Mouse (Mus musculus) MEL-GATA-1-ER (cell line): Measurements from ENCODE around the gene Gcsh.

Experiments
- DNase-seq: peaks from one replicate; pipeline ENCODE4 v3.0.0-alpha.2; 2012; ENCODE audit warnings: low read depth; ENCODE audit errors: extremely low read depth

Gene Gcsh

DNA sequence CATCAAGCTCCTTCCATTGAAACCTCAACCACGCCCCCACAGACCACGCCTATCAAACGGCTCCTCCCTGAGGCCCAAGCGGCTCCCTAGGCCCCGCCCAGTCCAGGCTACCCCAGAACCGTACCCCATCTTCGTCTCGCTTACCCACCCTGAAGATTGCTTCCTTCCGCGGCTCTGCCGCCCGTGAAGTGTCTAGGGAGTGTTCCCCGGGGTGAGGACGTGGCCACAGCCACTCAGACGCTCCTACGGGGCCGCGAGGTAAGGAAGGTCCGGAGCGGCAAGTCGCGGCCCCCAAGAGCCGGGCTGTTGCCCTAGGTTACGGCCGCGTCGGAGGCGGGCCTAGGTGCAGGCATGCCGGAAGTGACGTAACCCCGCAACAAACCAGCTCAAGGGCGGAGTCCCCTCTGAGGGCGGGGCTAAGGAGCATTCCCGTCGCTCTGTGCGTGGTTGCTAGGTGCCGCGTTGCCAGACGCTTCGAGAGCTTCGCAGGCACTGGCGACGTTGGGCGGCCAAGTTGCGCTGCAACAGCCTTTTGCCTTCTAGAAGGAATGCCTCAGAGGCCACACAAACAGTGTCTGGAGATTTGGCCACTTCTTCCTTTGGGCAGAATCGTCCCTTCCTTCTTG, 14.6 kb downstream of the Gcsh start, which contains the start of gene 1700030J22Rik:
1700030J22Rik (minus strand) TSS at position 329 of the 626 bp plus-strand sequence.
- peak; percentile 87 for DNase-seq

DNA sequence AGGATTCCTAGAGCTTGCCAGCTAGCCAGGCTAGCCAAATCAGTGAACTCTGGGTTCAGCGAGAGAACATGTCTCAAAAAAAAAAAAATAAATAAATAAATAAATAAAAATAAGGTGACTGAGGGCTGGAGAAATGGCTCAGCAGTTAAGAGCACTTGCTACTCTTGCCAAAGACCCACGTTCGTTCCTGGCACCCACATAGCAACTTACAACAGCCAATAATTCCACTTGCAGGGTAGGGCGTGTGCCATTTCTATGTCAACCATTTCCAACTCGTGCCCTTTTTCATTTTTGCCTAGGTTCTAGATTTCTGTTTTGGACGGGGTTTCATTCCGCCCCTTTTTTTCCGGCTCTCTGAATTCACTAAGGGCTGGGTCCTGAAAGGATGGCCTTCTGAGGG, 15.3 kb downstream of the Gcsh start:
- DNase-seq, result no peak

GRCm38 (mm10) chr8:116975606-116976005, 17.7 kb downstream of the Gcsh start:
- DNase-seq, result no peak

- DNase-seq, result no peak
Measured at GRCm38 (mm10) chr8:116975066-116975465, 18.3 kb downstream of the Gcsh start.

DNA sequence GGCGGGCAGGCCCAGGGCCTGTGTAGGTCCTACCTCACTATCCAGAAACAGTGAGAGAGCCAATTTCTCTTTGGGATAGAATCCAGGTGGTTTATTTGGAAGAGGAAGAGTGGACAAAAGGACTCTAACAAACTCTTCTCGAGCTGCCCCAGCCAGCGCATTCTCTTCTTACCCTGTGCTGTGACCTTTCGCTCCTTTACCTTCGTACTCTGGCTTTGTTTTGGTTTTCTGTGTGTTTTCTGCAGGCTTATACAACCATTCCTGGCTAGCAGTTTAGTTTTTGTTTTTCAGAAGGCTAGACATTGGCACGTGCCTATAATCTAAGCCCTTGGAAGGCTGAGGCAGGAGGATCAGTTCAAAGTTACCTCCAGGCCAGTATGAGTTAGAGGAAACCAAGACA, 23.8 kb downstream of the Gcsh start:
- no peak for DNase-seq

- no peak for DNase-seq
Measured at GRCm38 (mm10) chr8:116954415-116954814, 38.9 kb downstream of the Gcsh start.

GRCm38 (mm10) chr8:116952428-116952827, 40.9 kb downstream of the Gcsh start:
- no peak for DNase-seq

DNA sequence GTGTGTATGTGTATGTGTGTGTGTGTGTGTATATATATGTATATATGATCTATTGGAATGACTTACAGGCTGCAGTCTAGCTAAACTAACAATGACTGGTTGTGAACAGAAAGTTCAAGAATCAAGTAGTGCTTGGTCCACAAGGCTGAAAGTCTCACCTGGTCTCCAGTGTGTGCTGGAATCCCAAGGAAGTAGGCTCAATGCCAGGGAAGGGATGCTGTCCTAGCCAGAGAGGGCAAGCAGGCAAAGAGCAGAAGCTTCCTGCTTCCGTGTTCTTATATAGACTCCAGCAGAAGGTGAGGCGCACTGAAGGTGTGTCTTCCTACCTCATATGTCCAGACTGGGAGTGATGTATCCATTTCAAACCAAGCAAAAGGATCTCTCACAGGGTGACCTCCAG, 41.6 kb downstream of the Gcsh start:
- no peak for DNase-seq

DNA sequence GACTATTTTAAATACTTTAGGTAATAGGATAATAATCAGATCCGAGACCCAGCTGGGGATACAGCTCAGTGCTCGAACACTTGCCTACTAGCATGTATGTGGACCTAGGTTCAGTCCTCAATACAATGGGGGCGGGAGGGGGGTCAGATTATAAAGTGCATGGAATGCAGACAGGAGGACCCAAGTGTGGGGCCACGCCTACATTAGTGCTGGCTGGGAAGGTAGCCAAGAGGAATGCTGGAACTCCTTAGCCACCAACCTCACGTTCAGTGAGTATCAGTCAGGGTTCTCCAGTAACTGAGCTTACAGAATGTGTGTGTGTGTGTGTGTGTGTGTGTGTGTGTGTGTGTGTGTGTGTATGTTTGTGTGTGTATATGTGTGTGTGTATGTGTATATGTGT, 42.0 kb downstream of the Gcsh start:
- DNase-seq, result no peak

- DNase-seq, result peak; percentile 63
Measured at GRCm38 (mm10) chr8:116947589-116947988, 45.7 kb downstream of the Gcsh start.

- no peak for DNase-seq
Measured at GRCm38 (mm10) chr8:116946851-116947250, 46.5 kb downstream of the Gcsh start.

DNA sequence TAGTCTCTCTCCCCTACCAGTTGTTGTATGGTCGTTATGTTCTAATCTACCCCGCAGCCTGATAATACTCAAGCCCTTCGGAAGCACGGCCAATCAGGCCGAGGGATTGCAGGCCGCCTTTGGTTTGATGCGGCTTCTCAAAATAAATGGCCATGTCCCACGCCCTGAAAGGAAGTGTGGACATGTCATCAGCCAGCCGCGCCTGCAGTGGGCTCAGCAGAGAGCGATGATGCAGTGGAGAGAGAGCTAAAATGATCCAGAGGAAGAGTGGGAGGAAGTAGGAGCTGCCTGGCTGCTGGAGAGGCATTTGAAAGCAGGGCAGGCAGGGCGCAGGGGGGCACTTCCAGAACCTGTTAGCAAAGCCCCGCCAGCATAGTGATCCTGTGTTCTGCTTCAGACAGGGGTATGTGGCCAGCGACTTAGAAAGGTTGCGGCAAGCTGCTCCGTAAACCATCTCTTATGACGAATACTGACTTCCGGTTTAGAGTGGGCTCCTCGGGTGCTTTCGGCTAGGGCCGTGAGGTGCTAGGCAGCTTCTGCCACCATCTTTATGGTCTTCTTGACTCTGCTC, 47.0 kb downstream of the Gcsh start:
- DNase-seq, result no peak

DNA sequence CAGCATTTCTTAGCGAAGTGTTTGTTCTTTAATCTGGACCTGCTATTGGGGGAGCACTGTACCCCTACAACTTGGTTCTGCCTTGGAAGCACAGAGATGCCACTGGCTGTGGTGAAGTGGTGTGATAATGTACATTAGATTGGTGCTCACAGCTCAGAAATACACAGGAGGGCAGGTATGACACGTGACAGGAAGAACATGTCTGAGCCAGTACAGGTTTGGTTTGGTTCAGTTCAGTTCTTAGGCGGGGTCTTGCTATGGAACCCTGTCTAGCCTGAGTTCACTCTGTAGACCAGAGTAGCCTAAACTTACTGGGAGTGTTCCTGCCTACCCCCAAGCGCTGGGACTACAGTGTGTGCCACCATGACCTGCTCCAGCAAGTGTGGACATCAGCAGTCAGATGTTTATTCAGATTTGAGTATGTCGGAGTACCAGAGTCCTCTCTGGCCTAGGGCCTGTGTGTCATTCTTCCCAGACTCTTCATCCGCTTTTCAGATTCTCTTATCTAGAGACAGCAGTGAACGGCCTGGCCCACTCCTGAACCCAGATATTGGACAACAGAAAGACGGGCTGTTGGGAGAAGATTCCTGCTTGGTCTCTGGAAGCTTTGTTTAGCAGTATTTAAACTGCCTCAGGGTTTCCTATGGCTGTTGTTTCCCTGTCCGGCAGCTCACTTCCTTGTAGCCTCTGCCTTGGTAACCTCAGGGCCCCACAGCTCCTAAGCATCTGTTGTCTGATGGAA, 48.0 kb downstream of the Gcsh start:
- DNase-seq, result no peak

- no peak for DNase-seq
Measured at GRCm38 (mm10) chr8:116944385-116944696, 49.0 kb downstream of the Gcsh start.

DNA sequence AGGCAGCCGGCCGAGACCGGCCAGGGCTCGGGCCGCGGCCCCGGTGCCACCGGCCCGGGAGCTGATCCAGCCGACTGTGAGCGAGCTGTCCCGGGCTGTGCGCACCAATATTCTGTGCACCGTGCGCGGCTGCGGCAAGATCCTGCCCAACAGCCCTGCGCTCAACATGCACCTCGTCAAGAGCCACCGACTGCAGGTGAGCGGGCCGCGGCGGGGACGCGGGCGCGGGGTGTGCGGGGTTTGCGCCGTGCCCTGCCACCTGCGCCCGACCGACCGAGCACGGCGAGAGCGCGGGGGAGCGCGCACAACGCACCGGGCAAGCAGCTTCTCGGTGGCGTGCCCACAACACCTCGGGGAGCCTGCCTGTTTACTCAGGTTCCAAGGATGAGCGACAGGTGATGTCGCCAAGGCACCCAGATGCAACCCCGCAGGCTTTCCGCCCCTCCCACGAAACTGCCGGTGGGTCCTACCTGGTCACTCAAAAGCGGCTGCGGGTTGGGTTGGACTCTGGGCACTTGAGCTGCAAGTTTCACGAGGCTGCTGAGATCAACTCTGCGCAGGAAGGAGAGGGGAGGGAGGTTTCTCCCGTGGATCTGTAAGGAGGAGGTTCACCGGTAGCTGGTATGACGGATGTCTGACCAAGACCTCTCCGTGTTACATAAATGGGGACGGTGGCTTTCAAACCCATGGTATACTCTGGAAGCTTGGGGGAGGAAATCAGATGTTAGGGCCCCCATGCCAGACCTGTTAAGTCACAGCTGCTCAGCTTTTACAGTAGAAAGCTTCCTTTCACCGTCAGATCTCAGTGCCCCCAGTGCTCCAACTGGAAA, 49.6 kb downstream of the Gcsh start:
- DNase-seq, result no peak

GRCm38 (mm10) chr8:116943161-116943554, 50.2 kb downstream of the Gcsh start, which contains the start of gene Atmin:
Gene Atmin, plus strand, starts transcription at chr8:116943393.
- no peak for DNase-seq

DNA sequence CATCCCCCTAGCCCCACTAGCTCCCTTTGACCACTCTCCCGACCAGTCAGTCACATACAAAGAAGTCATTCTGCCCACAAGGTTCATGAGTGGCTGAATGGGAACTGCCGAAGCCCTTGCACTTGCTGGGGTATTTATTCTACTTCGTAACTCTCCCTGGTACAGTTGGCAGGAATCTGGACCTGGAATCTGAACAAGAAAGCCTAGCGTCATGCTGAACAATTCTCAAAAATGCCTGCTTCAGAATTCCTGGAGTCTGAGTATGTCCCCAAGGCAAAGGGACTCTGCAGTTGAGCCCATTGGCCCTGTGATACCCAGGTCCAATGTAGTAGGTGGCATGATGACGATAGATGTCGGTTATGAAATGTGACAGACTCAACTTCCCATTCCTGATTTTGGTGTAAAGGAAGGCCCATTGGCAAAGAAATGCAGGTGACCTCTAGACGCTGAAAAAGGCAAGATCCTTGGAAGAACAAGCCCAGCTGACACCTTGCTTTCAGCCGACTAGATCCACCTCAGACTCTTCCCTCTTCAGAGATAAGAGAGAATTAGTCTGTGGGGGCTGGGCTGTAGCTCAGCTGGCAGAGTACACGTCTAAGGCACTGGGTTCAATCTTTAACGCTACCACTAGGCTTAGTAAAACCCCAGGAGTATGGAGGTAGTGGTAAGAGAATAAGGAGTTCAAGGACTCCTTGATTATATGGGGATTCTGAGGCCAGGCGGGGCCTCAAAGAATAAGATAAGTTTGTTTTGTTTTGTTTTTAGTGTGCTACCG, 50.9 kb downstream of the Gcsh start:
- DNase-seq, result no peak

GRCm38 (mm10) chr8:116935506-116935905, 57.8 kb downstream of the Gcsh start:
- no peak for DNase-seq

DNA sequence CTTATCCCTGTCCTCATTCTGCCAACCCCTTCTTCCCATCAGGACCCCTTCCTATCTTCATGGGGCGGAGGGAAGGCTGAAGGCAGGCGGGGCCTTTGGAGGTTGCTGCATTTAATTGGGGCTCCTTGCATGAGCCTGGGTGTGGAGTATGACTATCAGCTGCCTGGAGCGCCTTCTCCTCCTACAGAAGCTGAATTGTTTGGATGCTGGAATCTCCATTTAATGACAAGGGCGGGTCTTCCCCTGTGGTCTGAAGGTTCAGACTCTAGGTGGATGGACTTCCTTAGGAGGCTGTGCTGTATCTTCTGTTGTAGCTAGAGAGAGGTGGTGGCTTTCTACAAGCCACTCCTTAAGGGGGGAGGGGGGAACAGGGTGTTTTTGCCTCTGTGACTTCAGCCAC, 58.4 kb downstream of the Gcsh start:
- no peak for DNase-seq
